Mouse (Mus musculus) lung, postnatal 10 days (tissue): Measurements from ENCODE around the gene Rgs6.

Source experiments
- DNase-seq: peaks from one replicate; pipeline ENCODE4 v3.0.0; 2021

Gene Rgs6

GRCm38 (mm10) chr12:82762046-82762445, 174.0 kb downstream of the Rgs6 start:
- no peak for DNase-seq

GRCm38 (mm10) chr12:82768726-82769125, 180.6 kb downstream of the Rgs6 start:
- DNase-seq = no peak

- DNase-seq = no peak
These were observed 184.1 kb downstream of the Rgs6 start for GRCm38 (mm10) chr12:82772215-82772614.

- no peak for DNase-seq
These were observed 186.5 kb downstream of the Rgs6 start for GRCm38 (mm10) chr12:82774576-82774975.

- DNase-seq = no peak
These were observed 188.6 kb downstream of the Rgs6 start for GRCm38 (mm10) chr12:82776686-82777085.

GRCm38 (mm10) chr12:82780936-82781335, 192.8 kb downstream of the Rgs6 start:
- DNase-seq = no peak

GRCm38 (mm10) chr12:82781414-82781813, 193.3 kb downstream of the Rgs6 start:
- no peak for DNase-seq

GRCm38 (mm10) chr12:82792122-82792521, 204.0 kb downstream of the Rgs6 start:
- no peak for DNase-seq

GRCm38 (mm10) chr12:82799892-82800291, 211.8 kb downstream of the Rgs6 start:
- DNase-seq = no peak

GRCm38 (mm10) chr12:82801736-82802135, 213.6 kb downstream of the Rgs6 start:
- DNase-seq = no peak

- DNase-seq = no peak
These were observed 214.6 kb downstream of the Rgs6 start for GRCm38 (mm10) chr12:82802711-82803110.

- DNase-seq = no peak
These were observed 217.1 kb downstream of the Rgs6 start for GRCm38 (mm10) chr12:82805167-82805566.

GRCm38 (mm10) chr12:82810631-82811030, 222.5 kb downstream of the Rgs6 start:
- peak; percentile 15 for DNase-seq

- no peak for DNase-seq
These were observed 227.9 kb downstream of the Rgs6 start for GRCm38 (mm10) chr12:82815982-82816381.

GRCm38 (mm10) chr12:82819328-82819727, 231.2 kb downstream of the Rgs6 start:
- no peak for DNase-seq

GRCm38 (mm10) chr12:82819991-82820390, 231.9 kb downstream of the Rgs6 start:
- DNase-seq = no peak

GRCm38 (mm10) chr12:82822821-82823620, 234.9 kb downstream of the Rgs6 start:
- DNase-seq = no peak

GRCm38 (mm10) chr12:82830333-82830732, 242.2 kb downstream of the Rgs6 start:
- no peak for DNase-seq

- no peak for DNase-seq
These were observed 250.5 kb downstream of the Rgs6 start for GRCm38 (mm10) chr12:82838544-82838943.

- peak; percentile 28 for DNase-seq
These were observed 253.5 kb downstream of the Rgs6 start for GRCm38 (mm10) chr12:82841566-82841965.

- DNase-seq = no peak
These were observed 260.3 kb downstream of the Rgs6 start for GRCm38 (mm10) chr12:82848304-82848872.

- DNase-seq = no peak
These were observed 266.8 kb downstream of the Rgs6 start for GRCm38 (mm10) chr12:82854902-82855301.

GRCm38 (mm10) chr12:82855333-82856107, 267.4 kb downstream of the Rgs6 start:
- DNase-seq = peak; percentile 14

GRCm38 (mm10) chr12:82865686-82866085, 277.6 kb downstream of the Rgs6 start:
- DNase-seq = no peak
